Mouse (Mus musculus) embryo, embryonic 11.5 days (tissue): ENCODE data around the gene Adcy2.
A peak's percentile ranks its signal among the peaks of the same experiment; 100 is the strongest.

ENCODE experiments used
- DNase-seq: peaks from one replicate; pipeline ENCODE4 v3.0.0-alpha.2; 2012; ENCODE audit warnings: low read depth, low spot score

Adcy2 gene

DNA sequence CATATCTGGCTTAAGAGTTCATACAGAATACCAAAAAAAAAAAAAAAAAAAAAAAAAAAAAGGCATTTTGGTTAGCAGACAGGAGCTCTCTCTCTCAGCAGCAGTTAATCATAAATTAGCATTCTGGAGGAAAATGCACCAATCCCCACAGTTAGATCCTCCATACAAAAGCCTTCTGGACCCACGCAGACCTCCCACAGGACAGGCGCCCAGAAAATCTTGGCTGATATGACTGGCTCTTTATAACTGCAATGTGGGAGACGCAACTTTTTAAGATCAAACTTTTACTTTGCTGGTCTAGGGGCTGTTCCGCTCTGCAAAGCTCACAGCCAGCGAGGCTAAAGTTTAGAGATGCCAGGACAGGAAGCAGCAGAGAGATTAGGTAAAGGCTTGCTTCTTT is 37.8 kb downstream of the Adcy2 start:
- DNase-seq = no peak

DNA sequence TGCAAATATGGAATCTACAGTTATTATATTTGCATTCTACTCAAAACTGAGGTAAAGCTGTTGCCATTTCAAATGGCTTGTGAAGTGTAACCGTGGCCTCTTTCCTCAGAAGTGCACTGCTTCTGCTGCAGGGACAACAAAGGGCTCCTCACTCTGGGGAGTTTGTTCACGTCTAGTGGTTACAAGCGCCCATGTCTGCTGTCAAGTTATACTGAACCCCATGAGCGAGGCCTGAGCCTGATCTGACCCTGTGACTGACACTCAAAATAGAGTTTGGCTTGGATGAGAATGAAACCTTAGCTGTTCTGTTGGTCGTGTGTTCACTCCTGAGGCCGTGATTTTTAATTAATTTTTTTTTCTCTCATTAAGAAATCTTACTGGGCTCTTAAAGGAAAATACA is 38.8 kb downstream of the Adcy2 start:
- DNase-seq = no peak

DNA sequence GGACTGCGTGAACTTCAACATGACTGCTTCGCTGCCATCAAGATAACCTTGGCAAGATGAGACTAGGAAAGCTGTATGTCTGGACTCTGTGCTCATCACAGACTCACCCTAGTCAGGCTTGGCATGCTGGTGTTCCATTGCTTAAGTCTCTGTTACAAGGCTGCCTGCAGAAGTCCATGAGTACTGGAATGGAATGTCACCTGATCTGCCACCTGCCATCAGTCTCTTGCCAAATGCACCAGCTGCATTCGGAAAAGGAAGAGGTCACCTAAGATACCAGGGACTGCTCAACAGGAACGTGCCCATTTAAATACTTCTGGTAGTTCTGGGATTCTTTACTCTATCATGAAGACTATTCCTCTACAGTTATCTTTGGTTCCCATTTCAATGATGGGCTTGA is 39.9 kb downstream of the Adcy2 start:
- DNase-seq = no peak

DNA sequence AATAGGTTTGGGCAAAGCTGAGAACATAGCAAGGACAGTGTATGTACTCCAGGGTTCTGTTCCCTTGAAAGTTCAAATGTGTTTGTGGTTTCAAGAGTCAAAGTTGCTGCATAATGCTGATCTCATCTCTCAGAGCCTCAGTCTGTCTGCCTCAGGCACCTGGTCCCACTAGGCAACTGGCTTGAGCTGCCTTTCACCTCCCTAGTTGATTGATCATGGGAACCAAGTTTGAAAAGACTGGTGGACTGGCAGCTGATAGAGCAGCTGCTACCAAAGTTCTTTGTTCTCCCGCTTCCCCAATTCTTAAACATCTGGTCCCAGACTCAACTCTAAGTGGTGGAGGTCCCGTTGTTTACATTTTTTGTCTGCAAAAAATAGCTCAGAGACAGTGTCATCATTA is 56.6 kb downstream of the Adcy2 start:
- DNase-seq = no peak

DNA sequence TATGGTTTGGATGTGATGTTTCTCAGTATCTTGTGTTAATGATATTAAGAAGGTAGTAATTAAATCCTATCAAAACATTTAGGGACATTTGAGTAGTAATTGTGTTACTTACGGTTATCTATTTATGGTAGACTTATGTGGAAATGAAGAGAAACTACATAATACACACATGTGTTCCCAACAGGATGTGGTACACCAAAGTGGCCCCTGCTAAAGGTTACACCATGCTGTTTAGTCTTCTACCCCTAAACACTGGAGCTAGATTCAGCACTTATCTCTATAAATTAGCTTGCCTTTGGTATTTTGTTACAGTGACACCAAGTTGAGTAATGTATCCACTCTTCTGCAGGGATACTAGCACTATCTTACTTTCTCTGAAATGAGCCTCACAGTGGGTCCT is 57.9 kb downstream of the Adcy2 start:
- no peak for DNase-seq

DNA sequence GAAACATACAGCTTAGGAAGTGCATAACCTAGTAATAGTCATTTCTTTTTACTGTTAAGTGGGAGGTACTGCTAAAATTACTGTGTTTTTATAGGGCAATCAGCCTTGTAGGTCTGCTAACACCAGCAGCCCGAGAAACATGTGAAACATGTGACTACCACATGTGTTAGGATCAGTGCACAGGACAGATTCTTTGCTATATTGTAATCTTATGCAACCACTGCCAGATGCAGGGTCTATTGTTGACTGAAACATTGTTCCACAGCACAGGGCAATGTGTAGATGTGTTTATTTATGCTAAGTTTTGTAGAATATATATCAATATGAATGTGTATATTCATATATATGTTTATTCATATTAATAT is 67.1 kb downstream of the Adcy2 start:
- DNase-seq = no peak

DNA sequence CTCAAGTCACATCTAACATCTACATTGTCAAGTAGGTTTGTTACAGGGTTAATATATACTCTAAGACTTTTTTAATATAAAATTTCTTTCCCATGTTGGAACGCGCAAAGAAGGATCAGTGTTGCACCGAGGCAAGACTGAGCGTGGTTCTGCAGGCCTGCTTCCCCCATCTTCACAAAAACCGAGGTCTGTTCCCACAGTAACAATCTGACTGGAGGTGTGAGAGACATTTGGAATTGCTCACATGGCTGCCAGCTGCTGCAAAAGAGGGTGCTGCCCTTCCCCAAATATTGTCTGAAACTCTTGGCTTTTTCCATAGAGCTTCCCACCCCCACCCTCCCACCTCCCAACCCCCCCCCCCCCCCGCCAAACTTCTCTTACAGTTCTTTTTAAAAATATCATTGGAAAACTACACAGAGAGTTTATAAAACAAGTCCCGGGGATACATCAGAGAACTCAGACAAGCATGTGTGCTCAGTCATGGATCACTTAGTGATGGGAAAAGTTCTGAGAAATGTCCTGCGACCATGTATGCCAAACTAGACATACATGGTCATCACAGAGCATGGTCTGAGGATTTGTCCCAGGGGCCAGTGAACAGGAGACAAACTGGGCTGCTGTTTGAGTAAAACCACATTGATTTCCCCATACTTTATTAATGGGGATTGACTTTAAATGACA is 67.6 kb downstream of the Adcy2 start:
- DNase-seq = no peak

DNA sequence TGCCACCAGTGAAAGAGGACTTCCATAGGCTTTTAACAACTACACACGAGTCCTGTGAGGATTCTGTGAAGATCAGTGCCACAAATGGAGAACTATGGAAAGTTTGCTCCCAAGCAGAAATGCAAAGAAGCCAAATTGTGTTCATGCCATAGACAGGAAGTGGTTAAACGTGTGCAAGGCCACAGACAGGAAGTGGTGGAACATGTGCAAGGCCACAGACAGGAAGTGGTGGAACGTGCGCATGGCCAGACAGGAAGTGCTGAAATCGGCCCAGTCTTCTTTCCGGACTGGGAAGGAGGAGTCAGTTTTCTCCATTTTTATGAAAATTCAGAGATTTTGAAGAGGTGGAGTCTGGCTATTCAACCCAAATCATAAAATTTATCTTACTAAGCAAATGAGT is 70.9 kb downstream of the Adcy2 start:
- no peak for DNase-seq

DNA sequence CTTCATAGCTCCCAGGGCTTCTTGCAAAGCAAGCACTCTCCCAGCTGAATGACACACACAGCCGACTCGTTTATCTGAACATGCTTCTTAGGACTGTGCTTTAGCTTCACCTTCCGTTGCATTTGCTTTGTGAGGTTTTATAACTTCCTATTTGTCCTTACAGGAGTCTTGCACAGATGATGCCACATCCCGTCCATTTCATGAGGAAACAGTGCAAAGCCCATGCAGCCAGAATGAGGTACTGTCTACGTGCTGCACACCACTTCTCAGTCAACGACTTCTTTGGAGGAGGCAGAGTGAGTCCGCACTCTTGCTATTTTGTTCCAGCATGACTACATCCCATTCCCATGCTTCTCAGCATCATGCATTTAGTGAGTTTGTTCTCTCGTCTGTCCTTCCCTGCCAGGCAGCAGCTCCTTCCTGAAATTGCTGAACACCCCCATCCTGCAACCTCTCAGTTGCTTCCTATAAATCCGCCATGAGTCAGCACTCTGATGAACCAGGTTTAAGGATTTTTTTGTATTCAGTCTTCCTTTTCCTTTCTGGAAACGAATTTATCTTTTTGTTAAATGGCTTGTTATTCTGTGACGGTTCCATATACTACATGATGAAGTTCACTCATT is 85.6 kb downstream of the Adcy2 start:
- DNase-seq = no peak

DNA sequence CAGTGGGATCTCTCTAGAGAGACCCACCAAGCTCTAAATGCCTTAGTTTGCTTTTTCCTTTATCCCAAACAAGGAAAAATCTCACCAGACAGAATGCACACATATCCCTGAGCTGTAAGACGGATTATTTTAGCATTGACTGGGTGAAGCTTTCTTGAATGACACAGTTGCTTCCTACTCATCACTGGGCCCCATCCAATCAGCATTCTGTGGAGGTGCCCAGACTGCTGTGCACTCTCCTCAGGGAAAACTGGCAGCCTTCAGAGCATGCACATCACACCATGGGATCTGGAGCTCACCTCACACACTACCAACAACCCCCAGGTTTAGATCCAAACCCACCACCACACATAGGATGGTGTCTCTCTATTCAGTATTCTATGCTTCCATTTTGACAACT is 92.7 kb downstream of the Adcy2 start:
- no peak for DNase-seq

DNA sequence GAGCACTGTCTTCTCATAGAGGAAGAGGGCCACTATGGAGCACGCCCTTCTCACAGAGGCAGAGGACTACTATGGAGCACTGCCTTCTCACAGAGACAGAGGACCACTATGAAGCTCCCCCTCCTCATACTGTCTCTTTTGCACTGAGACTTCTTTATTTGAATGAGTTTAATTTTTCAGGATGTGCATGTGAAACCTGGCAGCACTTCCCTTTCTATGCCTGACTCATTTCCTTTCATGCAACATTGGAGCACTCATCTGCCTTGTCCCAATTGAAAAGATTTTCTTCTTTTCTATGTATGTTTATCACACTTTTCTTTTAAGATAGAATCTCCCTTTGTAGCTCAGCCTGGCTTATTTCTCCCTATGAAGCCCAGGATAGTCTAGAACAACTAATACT is 96.6 kb downstream of the Adcy2 start:
- no peak for DNase-seq

DNA sequence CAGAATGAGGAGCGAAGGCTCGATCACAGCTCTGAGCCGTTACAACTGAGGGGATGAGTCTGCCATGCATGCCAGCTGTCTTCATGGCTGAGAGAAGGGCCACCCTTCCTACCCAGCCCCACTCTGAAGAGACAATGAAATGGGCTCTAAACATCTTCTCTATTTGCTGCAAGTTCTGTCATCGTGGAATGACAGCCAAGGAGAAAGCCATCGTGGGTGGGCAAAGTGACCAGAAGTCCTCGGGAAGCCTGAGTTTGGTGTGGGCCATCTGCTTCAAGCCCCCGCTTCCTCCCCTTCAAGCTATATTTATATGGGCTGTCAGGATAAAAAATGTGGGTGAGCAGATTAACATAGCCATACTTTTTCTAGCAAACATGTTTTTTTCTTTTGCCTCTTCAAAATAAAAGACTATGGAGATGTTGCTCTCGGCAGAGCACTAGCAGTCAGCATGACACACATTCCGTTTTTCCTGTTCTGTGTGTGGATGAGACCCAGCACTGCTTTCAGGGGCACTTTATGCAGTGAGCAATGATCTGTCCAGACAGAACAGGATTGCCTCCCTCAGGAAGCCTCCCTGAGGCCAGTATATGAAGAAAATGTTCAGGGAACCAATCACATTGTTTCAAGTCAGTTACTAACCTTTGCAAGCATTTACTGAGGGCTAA is 109.3 kb downstream of the Adcy2 start:
- DNase-seq = no peak

DNA sequence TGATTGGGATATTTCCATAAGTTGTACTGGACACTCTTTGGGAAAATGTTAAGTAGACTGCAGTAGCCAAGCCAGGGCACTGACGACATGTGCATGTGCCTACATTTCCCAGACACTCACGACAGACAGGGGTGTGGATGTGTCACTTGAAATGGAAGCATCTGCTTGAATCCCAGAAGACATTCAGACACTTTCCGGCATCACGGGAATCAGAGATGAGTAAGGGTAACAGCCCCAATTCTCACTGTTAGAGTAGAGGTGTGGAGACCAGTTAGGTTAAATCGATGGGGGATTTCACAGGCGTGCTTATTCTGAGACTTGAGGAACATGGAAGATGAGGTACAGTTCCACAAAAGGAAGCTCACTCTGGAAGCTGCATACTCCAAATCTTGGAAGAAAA is 130.6 kb downstream of the Adcy2 start:
- no peak for DNase-seq

DNA sequence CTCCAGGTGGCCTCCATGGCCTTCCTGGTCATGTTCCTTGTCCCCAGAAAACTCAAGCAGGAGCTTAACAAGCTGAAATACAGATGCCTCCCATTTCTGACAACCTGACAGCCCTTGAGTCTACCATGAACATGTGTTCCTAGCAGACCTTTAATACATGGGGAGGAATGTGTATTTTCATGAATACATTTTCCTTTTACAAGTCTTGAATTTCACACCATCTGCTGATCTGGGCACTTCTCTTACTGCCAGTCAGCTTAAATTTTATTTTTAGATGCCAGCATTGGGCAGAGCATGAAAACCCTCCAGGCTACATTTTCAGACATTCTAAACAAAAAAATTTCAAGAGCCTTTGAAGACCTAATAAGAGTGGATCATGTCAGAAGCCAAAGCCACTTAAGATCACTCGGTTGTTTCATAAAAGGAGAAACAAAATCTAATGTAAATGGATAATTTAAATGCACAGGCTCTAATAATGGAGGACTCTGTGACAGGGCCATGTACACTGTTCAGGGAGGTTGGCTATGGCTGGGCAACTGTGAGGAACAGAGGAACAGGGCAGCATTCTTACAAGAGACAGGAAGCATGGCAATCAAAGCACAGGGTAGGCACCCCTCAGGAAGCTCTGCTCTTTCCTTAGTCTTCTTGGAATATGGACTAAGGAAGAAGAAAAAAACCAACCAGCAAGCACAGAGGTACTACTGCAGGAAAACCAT is 131.2 kb downstream of the Adcy2 start:
- DNase-seq = no peak

DNA sequence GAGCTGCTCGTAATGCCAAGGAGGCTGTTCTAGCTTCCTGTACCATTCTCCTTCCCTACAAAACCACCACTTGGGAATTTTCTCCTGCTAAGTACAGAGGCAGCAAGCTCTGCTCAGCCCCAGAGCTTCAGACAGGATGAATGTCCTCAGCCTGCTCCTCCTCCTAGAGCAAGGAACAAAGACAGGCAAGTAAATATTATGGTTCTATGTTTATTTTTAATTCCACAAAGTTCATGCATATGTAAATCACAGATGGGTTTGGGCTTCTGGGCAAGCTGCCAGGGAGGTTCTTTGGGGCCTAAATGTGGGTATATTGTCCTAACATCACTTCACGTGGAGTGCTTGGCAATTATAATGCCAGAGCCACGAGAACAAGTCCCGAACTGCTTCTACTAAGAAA is 139.3 kb downstream of the Adcy2 start:
- DNase-seq = no peak

DNA sequence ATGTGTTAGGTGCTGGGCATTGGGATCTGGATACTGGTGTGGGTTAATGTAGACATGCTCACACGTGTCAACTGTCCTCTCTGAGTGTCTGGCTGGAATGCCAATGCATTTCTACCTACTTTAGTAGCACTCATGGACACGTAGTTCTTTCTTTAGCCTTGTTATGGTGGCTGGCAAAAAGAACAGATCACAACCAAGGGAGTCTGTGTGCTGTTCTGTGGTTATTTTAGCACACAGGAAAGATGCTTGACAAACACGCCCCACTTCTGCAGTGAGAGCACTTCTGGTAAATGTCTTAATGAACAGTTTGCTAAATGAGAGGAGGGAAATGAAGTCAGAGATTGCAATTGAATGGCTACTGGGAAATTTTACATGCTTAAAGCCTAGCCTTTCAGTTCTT is 151.1 kb downstream of the Adcy2 start:
- no peak for DNase-seq

DNA sequence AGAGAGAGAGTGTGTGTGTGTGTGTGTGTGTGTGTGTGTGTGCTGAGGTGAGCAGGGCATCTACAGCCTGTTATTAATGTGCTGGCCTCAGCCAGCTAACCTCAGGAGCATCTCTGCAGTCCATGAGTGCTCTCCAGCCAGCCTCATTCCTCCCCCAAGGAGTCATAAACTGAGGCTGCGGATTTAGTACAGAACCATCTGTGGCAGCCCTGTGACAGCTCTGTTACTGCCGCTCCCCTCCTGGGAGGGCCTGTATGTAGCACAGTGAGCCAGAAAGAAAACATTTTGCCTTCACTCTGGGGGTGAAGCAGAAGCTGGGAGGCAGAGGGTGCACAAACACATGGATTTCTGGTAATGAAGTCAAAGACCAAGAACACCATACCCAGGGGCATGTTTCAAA is 159.8 kb downstream of the Adcy2 start:
- peak; percentile 26 for DNase-seq

DNA sequence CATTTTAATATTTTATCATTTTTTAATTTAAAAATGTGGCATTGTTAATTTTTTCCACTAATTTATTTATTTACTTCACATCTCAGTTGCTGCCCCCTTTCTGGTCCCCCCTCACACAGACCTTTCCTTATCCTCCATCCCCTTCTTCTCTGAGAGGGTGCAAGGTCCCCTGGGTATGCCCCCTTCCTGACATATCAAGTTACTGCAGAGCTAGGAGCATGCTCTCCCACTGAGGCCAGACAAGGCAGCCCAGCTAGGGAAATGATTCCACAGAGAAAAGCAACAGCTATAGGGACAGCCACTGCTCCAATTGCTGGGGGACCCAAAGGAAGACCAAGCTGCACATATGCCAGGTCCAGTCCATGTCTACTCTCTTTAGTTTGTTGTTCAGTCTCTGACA is 163.2 kb downstream of the Adcy2 start:
- DNase-seq = no peak

DNA sequence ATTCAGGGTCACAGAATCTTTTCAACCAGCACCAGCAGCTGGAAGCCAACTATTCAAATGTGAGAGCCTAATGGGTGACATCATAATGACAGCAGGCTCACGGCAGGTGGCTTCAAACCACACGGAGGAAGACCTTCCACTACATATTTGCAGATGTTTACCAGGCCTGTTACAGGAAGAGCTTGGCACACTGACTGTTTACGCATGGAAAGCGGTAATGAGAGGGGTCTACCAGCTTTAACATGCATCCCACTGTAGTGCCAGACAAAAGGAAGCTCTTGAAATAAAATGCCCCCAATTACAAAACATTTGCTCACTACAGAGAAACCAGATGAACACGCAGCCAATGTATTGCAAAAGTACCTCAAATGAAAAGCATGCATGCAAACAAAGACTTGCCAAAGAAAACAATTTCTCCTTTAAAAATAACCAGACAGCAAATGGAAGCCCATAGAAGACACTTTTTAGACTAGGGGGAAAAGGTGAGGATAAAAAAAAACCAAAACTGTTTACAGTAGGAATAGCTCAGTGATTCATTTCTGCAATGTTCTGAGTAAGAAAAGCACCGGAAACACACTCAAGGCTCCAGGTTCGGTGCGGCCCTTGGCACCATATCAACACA is 163.8 kb downstream of the Adcy2 start:
- DNase-seq = no peak

DNA sequence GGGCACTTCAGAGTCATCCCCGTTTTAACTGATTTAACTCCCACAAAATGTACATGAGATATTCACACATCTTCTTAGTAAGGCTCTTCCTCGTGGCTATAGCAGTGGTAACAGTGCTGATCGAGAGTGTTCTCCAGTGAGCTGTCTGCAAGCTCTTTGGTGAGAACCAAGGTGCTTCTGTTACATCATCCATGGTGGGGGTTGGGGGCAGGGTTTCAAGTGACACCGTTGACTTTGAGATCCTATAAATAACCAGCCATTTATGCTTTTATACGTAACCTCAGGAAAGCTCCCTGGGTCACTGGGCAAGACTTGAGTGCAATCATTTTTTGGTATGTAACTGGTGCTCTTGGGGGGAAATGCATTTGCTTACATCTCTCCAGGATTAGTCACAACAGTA is 167.2 kb downstream of the Adcy2 start:
- DNase-seq = no peak

DNA sequence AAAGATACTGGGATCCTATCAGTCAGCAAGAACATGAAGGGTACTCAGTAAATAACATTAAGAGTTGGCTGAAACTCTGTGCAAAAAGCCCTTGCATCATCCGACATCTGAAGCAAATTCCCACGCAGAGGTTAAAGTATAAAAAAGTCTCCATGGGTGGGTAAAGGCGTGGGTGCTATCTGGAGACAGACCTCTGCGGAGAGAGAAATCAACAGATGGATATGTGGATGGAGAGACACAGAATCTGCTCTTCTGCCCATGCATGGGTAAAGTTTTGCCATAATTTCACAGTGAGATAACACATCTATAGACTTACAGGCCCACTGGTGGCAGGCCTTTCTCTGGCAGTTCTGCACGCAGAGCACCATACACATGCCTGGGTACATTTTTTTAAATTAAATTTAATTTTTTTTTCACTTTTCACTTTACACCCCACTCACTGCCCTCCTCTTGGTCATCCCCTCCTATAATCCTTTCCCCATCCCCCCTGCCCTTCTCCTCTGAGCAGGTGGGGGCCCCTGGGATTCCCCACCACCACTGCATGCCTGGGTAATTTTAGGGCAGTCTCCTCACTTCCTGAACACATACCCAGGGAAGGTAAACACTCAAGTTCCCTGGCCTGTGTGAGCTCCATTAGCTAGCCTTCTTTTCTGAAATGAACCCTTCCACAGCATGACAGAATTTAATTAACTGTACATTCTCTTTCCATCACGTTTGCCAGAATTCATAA is 169.1 kb downstream of the Adcy2 start:
- no peak for DNase-seq

DNA sequence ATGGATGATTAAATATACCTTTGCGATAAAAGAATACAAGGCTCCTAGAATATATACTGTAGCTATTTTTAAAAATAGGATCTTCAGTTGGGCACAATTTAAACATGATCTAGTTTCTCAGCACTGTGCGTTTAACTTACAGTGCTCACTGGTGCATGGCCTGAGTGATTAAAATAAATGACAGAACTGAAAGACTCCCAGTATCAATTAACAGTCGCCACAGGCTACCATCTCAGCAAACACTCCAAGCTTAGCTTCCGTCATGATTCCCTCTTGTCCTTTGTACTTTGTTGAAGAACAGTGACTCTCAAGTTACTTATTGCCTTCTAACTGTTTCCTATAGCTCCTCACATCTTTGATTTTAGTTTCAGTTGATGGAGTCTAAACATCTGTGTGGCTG is 170.9 kb downstream of the Adcy2 start:
- no peak for DNase-seq
